Mouse (Mus musculus): ENCODE measurements around the gene Gcsh.
A peak's percentile ranks its signal among the peaks of the same experiment; 100 is the strongest.

The Gcsh gene

GRCm38 (mm10) chr8:116993095-116993867 is at the start of gene Gcsh:
Gcsh (minus strand) TSS chr8:116993537.
- DNase-seq (ENCODE audit: low read depth, low spot score) = peak; percentile 96

- DNase-seq (ENCODE audit: low read depth, low spot score) = peak; percentile 10
Observed at GRCm38 (mm10) chr8:117039843-117040242, 46.5 kb upstream of the Gcsh start.

- DNase-seq (ENCODE audit: low read depth, low spot score) = no peak
Observed at GRCm38 (mm10) chr8:117037374-117037935, 44.1 kb upstream of the Gcsh start.

GRCm38 (mm10) chr8:117033393-117033792 is 40.1 kb upstream of the Gcsh start:
- no peak for DNase-seq (ENCODE audit: low read depth, low spot score)

GRCm38 (mm10) chr8:117032609-117033008 is 39.3 kb upstream of the Gcsh start:
- no peak for DNase-seq (ENCODE audit: low read depth, low spot score)

GRCm38 (mm10) chr8:117031476-117031875 is 38.1 kb upstream of the Gcsh start:
- DNase-seq (ENCODE audit: low read depth, low spot score) = no peak

GRCm38 (mm10) chr8:117028686-117029085 is 35.3 kb upstream of the Gcsh start:
- DNase-seq (ENCODE audit: low read depth, low spot score) = no peak

GRCm38 (mm10) chr8:117027601-117028000 is 34.3 kb upstream of the Gcsh start:
- no peak for DNase-seq (ENCODE audit: low read depth, low spot score)

- DNase-seq (ENCODE audit: low read depth, low spot score) = no peak
Observed at GRCm38 (mm10) chr8:117022297-117022993, 29.1 kb upstream of the Gcsh start.

GRCm38 (mm10) chr8:117019323-117020275 is 26.3 kb upstream of the Gcsh start:
- DNase-seq (ENCODE audit: low read depth, low spot score) = peak; percentile 59

- no peak for DNase-seq (ENCODE audit: low read depth, low spot score)
Observed at GRCm38 (mm10) chr8:117017896-117018295, 24.6 kb upstream of the Gcsh start.

GRCm38 (mm10) chr8:117017006-117017405 is 23.7 kb upstream of the Gcsh start:
- no peak for DNase-seq (ENCODE audit: low read depth, low spot score)

- no peak for DNase-seq (ENCODE audit: low read depth, low spot score)
Observed at GRCm38 (mm10) chr8:117015670-117016069, 22.3 kb upstream of the Gcsh start.

GRCm38 (mm10) chr8:117011366-117011765 is 18.0 kb upstream of the Gcsh start:
- no peak for DNase-seq (ENCODE audit: low read depth, low spot score)

GRCm38 (mm10) chr8:116994016-116994716 is 829 bp upstream of the Gcsh start:
- DNase-seq (ENCODE audit: low read depth, low spot score) = no peak

GRCm38 (mm10) chr8:116992176-116992971 is 963 bp downstream of the Gcsh start:
- no peak for DNase-seq (ENCODE audit: low read depth, low spot score)

- DNase-seq (ENCODE audit: low read depth, low spot score) = no peak
Observed at GRCm38 (mm10) chr8:116991241-116991640, 2.1 kb downstream of the Gcsh start.

GRCm38 (mm10) chr8:116989842-116990241 is 3.5 kb downstream of the Gcsh start:
- DNase-seq (ENCODE audit: low read depth, low spot score) = no peak

GRCm38 (mm10) chr8:116980117-116980516 is 13.2 kb downstream of the Gcsh start:
- DNase-seq (ENCODE audit: low read depth, low spot score) = no peak

GRCm38 (mm10) chr8:116978631-116979256 is 14.6 kb downstream of the Gcsh start, which contains the start of gene 1700030J22Rik:
1700030J22Rik (minus strand) TSS chr8:116978959.
- peak; percentile 97 for DNase-seq (ENCODE audit: low read depth, low spot score)

Data from telencephalon, adult 2 months (tissue).